Mouse (Mus musculus) forebrain, postnatal 0 days (tissue): ENCODE measurements around the gene Coro6. TPM values are rescaled to one million over a fixed set of nuclear protein-coding genes. Genes with fewer than 3 reads are reported as not detected.
A peak's percentile ranks its signal among the peaks of the same experiment; 100 is the strongest.

Source experiments
- ATAC-seq: fragments of 200-750 bp; cut with Nextera tagmentation; 2 replicates; pipeline ENCODE4 v1.8.0; 2017; ENCODE audit warnings: mild to moderate bottlenecking, moderate library complexity
- DNase-seq: peaks from one replicate; pipeline ENCODE4 v3.0.0-alpha.2; 2015
- H3K27ac ChIP-seq: fragments of 300-500 bp; sonication (generic); 2 replicates; pipeline ENCODE4 v1.5.1; 2014; ENCODE audit warnings: low read depth, mild to moderate bottlenecking, antibody characterized with exemption, low read length, moderate library complexity, mixed read lengths
- H3K27me3 ChIP-seq: fragments of 300-500 bp; sonication (generic); 2 replicates; pipeline ENCODE4 v1.6.1; 2014; ENCODE audit warnings: mild to moderate bottlenecking, low read length, mixed read lengths; ENCODE audit not compliant: insufficient read depth
- H3K36me3 ChIP-seq: fragments of 300-500 bp; sonication (generic); 2 replicates; pipeline ENCODE4 v1.6.1; 2014; ENCODE audit warnings: mild to moderate bottlenecking, moderate library complexity; ENCODE audit not compliant: insufficient read depth
- H3K4me1 ChIP-seq: fragments of 300-500 bp; sonication (generic); 2 replicates; pipeline ENCODE4 v1.6.1; 2014; ENCODE audit warnings: antibody characterized with exemption; ENCODE audit not compliant: insufficient read depth
- H3K4me2 ChIP-seq: fragments of 300-500 bp; sonication (generic); 2 replicates; pipeline ENCODE4 v1.6.1; 2014; ENCODE audit warnings: low read depth, mild to moderate bottlenecking, moderate library complexity
- H3K4me3 ChIP-seq: fragments of 300-500 bp; sonication (generic); 2 replicates; pipeline ENCODE4 v1.5.1; 2014; ENCODE audit warnings: low read depth, low read length, mixed read lengths
- H3K9ac ChIP-seq: fragments of 300-500 bp; sonication (generic); 2 replicates; pipeline ENCODE4 v1.6.1; 2014; ENCODE audit warnings: mild to moderate bottlenecking
- H3K9me3 ChIP-seq: fragments of 300-500 bp; sonication (generic); 2 replicates; pipeline ENCODE4 v1.6.1; 2016; ENCODE audit warnings: low read length
- CTCF ChIP-seq: sonication (generic); IDR thresholded peaks from 2 replicates; pipeline ENCODE4 v1.5.1; 2016; ENCODE audit warnings: antibody characterized with exemption, control low read depth, low read depth
- WGBS: fragments of 180-500 bp; shearing (Covaris S2); extraction: QIAGEN DNeasy Blood & Tissue Kit; methylation state at CpG from one replicate; pipeline ENCODE4 v1.1.7; 2014; 5-methylcytosine and 5-hydroxymethylcytosine counted together
- polyA plus RNA-seq: library from polyadenylated mRNA; unstranded; fragments of >200 nt; fragmentation: Nextera tagmentation; extraction: Ambion mirVana; gene quantifications from 2 replicates; pipeline ENCODE4 v1.2.1, GENCODE M21; 2015
- total RNA-seq: library from RNA; depleted of rRNA; stranded (reverse); fragments of >200 nt; gene quantifications from 2 replicates; pipeline ENCODE4 v1.2.3, GENCODE M21; 2014

Gene Coro6
- total and polyA plus RNA-seq, 2 experiments from 2014 or later = 0.12 to 0.43 TPM

DNA sequence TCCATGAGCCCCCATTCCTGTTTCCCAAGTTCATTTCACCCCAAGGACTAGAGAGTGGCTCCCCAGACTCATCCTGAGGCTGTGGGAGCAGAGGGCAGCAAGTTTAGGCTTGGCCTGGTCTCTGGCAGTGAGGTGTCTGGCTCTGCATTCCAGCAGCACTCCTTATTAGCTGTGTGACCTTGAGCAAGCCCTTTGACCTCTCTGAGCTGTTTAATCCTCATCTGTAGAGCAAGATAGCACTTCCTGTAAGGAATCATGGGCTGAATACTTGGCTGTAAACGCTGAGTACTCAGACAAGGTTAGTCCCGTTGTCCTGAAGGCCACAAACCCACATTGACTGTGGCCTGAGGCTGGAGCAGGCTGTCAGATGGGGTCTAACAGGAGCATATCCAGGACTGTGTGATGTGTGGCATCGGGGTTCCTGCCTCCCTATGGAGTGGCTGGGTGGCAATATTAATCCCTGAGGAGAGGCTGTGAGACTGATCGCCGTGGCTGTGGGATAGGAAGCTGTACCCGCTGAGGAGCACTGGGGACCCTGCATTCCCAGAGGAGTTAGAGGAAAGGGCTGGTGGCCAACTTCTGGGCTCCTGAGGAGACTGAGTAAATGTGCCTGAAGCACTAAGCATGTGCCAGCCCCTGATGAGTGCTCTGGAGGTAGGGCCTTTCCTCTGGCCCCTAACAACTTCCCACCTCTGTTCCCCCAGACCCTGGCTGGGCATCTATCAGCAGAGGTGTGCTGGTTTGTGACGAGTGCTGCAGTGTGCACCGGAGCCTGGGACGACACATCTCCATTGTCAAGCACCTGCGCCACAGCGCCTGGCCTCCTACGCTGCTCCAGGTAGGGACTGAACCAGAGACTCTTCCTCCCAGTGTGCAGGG is 36.3 kb downstream of the Coro6 start:
- peaks cover 7% of the 10 kb centered on the region for H3K4me1 ChIP-seq
- H3K27me3 ChIP-seq = no peaks in the 10 kb centered on the region
- peak overlapping the region; percentile 18; the same call in 1 of the 2 replicates for H3K9ac ChIP-seq
- no peak overlapping the region for H3K4me3 ChIP-seq
- no peaks in the 10 kb centered on the region for H3K9me3 ChIP-seq
- no peak for DNase-seq
- H3K4me2 ChIP-seq = no peak overlapping the region
- no peak for ATAC-seq
- H3K27ac ChIP-seq = no peak overlapping the region
- 80% methylated on average over 12 of the region's 12 CpGs for WGBS
- no peak for TF ChIP-seq CTCF
- peaks cover 30% of the 10 kb centered on the region for H3K36me3 ChIP-seq

DNA sequence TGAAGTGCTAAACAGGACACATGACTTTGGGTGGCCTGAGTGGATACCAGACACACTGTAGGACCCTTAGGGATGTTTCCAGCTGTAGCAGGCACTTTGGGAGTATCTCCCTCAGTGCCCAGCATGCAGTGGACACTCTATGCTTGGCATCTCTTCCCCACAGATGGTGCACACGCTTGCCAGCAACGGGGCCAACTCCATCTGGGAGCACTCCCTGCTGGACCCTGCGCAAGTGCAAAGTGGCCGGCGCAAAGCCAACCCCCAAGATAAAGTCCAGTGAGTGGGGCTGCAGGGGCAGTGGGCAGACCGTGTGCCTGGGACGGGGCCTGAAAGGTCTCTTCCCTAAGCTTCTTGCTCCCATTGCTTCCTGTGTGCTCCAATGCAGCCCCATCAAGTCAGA is 37.1 kb downstream of the Coro6 start:
- H3K27ac ChIP-seq = no peak overlapping the region
- H3K9me3 ChIP-seq = no peaks in the 10 kb centered on the region
- no peak overlapping the region for H3K4me2 ChIP-seq
- no peak overlapping the region for H3K4me3 ChIP-seq
- H3K36me3 ChIP-seq = peaks cover 39% of the 10 kb centered on the region
- H3K9ac ChIP-seq = no peak overlapping the region
- H3K4me1 ChIP-seq = peaks cover 6% of the 10 kb centered on the region
- no peaks in the 10 kb centered on the region for H3K27me3 ChIP-seq
- 79% methylated on average over 7 of the region's 7 CpGs for WGBS
- no peak for TF ChIP-seq CTCF
- DNase-seq (no peak), ATAC-seq (no peak)

DNA sequence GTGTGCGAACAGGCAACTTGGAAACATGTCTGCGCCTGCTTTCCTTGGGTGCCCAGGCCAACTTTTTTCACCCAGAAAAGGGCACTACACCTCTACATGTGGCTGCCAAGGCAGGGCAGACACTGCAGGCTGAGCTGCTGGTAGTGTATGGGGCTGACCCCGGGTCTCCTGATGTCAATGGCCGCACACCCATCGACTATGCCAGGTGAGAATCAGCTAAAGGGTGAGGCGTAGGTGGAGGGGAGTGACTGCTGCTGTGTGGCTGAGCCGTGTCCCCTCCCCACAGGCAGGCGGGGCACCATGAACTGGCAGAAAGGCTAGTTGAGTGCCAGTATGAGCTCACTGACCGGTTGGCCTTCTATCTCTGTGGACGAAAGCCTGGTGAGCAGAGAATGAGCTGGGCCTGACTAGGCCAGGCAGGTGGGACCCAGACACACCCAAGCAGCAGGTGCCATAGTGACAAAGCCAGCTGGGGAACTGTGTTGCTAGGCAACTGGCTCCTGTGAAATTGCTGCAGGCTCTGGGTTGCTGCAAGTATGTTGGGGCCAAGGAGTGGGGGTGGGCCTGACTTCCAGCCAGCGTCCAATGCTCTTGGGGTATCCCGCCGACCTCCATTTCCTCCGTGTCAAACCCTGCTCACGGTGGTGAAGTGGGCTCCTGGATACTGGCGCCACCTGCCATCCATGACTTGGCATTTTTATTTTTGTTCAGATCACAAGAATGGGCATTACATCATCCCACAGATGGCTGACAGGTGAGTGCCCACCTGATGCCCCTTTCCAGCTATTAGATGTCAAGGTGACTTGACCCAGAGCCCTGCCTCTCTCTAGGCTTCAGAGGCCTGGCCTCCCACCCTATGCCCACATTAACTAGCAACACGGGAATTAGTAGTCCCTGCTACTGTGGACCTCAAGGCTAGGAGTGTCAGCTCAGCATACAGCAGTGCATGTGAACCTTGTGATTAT is 38.4 kb downstream of the Coro6 start:
- TF ChIP-seq CTCF = no peak
- Histone ChIP-seq H3K9me3 (no peaks in the 10 kb centered on the region), H3K9ac (no peak overlapping the region), H3K27me3 (no peaks in the 10 kb centered on the region), H3K4me2 (no peak overlapping the region), H3K4me1 (no peaks in the 10 kb centered on the region), H3K4me3 (no peak overlapping the region), H3K27ac (0 out of 2 replicates have a peak overlapping the region, but pooled peaks have one; percentile 36), H3K36me3 (peaks cover 52% of the 10 kb centered on the region)
- WGBS = 77% methylated on average over 17 of the region's 17 CpGs
- DNase-seq = peak; percentile 45
- peak; percentile 32; the same call in 1 of the 2 replicates for ATAC-seq

GRCm38 (mm10) chr11:77501392-77501791 is 39.2 kb downstream of the Coro6 start:
- WGBS = 20% methylated on average over 5 of the region's 5 CpGs
- Histone ChIP-seq H3K4me1 (no peaks in the 10 kb centered on the region), H3K4me3 (no peak overlapping the region), H3K9me3 (no peaks in the 10 kb centered on the region), H3K27me3 (no peaks in the 10 kb centered on the region), H3K27ac (0 out of 2 replicates have a peak overlapping the region, but pooled peaks have one; percentile 36), H3K4me2 (no peak overlapping the region), H3K9ac (no peak overlapping the region), H3K36me3 (peaks cover 59% of the 10 kb centered on the region)
- DNase-seq (peak; percentile 89), ATAC-seq (peak; percentile 72)
- peak; percentile 92 for TF ChIP-seq CTCF

DNA sequence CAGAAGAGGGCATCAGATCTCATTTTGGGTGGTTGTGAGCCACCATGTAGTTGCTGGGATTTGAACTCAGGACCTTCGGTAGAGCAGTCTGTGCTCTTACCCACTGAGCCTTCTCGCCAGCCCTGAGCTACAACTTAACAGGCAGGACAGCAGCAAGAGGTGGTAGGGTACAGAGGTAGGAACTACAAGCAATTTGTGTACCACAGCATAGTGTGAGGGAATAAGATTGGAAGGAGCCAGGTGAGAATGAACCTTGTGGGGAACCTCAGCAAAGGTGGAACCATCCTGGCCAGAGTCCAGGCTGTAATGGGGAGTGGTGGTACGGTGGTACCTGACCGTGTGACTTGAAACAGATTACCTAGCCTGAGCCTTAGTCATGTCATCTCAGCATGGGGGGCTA is 39.8 kb downstream of the Coro6 start:
- no peak for DNase-seq
- Histone ChIP-seq H3K27ac (no peak overlapping the region), H3K9me3 (no peaks in the 10 kb centered on the region), H3K27me3 (no peaks in the 10 kb centered on the region), H3K4me2 (no peak overlapping the region), H3K4me1 (no peaks in the 10 kb centered on the region), H3K4me3 (no peak overlapping the region), H3K9ac (no peak overlapping the region), H3K36me3 (peaks cover 65% of the 10 kb centered on the region)
- 90% methylated on average over 4 of the region's 4 CpGs for WGBS
- TF ChIP-seq CTCF = no peak
- no peak for ATAC-seq

DNA sequence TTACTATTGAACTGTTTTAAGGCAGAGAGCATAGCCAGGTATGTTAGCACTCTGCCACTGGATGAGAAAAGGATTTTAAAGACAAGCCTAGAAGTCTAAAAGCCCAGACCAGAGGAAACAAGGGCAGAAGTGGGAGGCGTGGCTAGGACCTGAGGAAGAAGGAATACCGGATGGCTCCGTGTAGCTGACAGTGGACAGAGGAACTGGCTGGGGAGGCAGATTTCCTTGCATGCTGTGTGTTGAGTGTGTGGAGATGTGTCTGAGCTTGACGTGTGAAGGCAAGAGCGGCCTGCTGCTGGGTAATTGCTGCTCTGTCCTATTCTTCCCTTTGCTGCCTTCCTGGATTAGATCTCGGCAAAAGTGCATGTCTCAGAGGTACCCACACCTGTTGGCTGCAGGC is 40.3 kb downstream of the Coro6 start:
- Histone ChIP-seq H3K4me1 (no peaks in the 10 kb centered on the region), H3K4me2 (no peak overlapping the region), H3K36me3 (peaks cover 66% of the 10 kb centered on the region), H3K9ac (no peak overlapping the region), H3K9me3 (no peaks in the 10 kb centered on the region), H3K27me3 (no peaks in the 10 kb centered on the region), H3K27ac (no peak overlapping the region), H3K4me3 (no peak overlapping the region)
- ATAC-seq = no peak
- TF ChIP-seq CTCF = no peak
- 92% methylated on average over 6 of the region's 6 CpGs for WGBS
- no peak for DNase-seq

GRCm38 (mm10) chr11:77503511-77503910 is 41.3 kb downstream of the Coro6 start:
- Histone ChIP-seq H3K27ac (no peak overlapping the region), H3K4me1 (0 out of 2 replicates have a peak, but pooled peaks cover 4% of the 10 kb centered on the region), H3K9me3 (no peaks in the 10 kb centered on the region), H3K9ac (no peak overlapping the region), H3K27me3 (no peaks in the 10 kb centered on the region), H3K4me3 (no peak overlapping the region), H3K36me3 (peaks cover 66% of the 10 kb centered on the region), H3K4me2 (no peak overlapping the region)
- TF ChIP-seq CTCF = no peak
- WGBS = 71% methylated on average over 3 of the region's 3 CpGs
- DNase-seq = no peak
- no peak for ATAC-seq
